Mouse (Mus musculus) T-helper 17 cell (primary cell): ENCODE measurements around the gene Gpx1.
"Not testable (repeated sequence)": the region's sequence is repeated elsewhere in the genome, so short reads cannot be mapped to it uniquely, and the experiment has no call there.

Source experiments
- in situ Hi-C, 2 experiments: fragments of 300-600 bp; cut with MboI, MseI; formaldehyde crosslinking; loops; 1 replicate in 1 of 2; 2 replicates in 1 of 2; pipeline ENCODE4 v1.15.1; 2025; ENCODE audit warnings: high pct_unique_total_duplicates in 2 of 2

Gpx1 gene

GRCm38 (mm10) chr9:108338886-108339781, at the start of gene Gpx1:
Gpx1 (plus strand) TSS chr9:108338903.
- in situ Hi-C loops = no loop called here

- in situ Hi-C loops = no loop called here
These were observed 49.4 kb upstream of the Gpx1 start for GRCm38 (mm10) chr9:108289347-108289746.

- in situ Hi-C loops = no loop called here
These were observed 48.5 kb upstream of the Gpx1 start, which contains the start of gene Nicn1 for GRCm38 (mm10) chr9:108290016-108290750. Nicn1 (plus strand) TSS chr9:108290429.

GRCm38 (mm10) chr9:108290773-108291172, 47.9 kb upstream of the Gpx1 start:
- in situ Hi-C loops = no loop called here

GRCm38 (mm10) chr9:108296453-108297355, 42.0 kb upstream of the Gpx1 start, which contains the start of gene Amt:
Amt (plus strand) TSS chr9:108296853.
- in situ Hi-C loops = no loop called here

GRCm38 (mm10) chr9:108301853-108302252, 36.9 kb upstream of the Gpx1 start:
- in situ Hi-C loops = no loop called here

- in situ Hi-C loops = no loop called here
These were observed 34.0 kb upstream of the Gpx1 start for GRCm38 (mm10) chr9:108304716-108305115.

- in situ Hi-C loops = no loop called here
These were observed 33.5 kb upstream of the Gpx1 start for GRCm38 (mm10) chr9:108305170-108305569.

- in situ Hi-C loops = no loop called here
These were observed 32.8 kb upstream of the Gpx1 start, which contains the start of the genes Rhoa and Tcta for GRCm38 (mm10) chr9:108305629-108306520. Rhoa (plus strand) TSS chr9:108306129. Tcta (minus strand) TSS chr9:108306160.

- in situ Hi-C loops = no loop called here
These were observed 32.1 kb upstream of the Gpx1 start for GRCm38 (mm10) chr9:108306571-108306980.

- in situ Hi-C loops = no loop called here
These were observed 31.5 kb upstream of the Gpx1 start for GRCm38 (mm10) chr9:108307021-108307807.

- in situ Hi-C loops = no loop called here
These were observed 30.6 kb upstream of the Gpx1 start for GRCm38 (mm10) chr9:108308141-108308540.

GRCm38 (mm10) chr9:108317572-108317971, 21.1 kb upstream of the Gpx1 start:
- in situ Hi-C loops = no loop called here

GRCm38 (mm10) chr9:108318462-108318861, 20.2 kb upstream of the Gpx1 start:
- in situ Hi-C loops = no loop called here

- in situ Hi-C loops = not testable (repeated sequence)
These were observed 16.6 kb upstream of the Gpx1 start for GRCm38 (mm10) chr9:108322054-108322453.

GRCm38 (mm10) chr9:108324784-108325183, 13.9 kb upstream of the Gpx1 start:
- in situ Hi-C loops = no loop called here

- in situ Hi-C loops = no loop called here
These were observed 12.9 kb upstream of the Gpx1 start for GRCm38 (mm10) chr9:108325811-108326210.

- in situ Hi-C loops = no loop called here
These were observed 704 bp upstream of the Gpx1 start for GRCm38 (mm10) chr9:108337848-108338550.

- in situ Hi-C loops = no loop called here
These were observed 185 bp upstream of the Gpx1 start for GRCm38 (mm10) chr9:108338551-108338885.
